Mouse (Mus musculus): ENCODE results near the gene Pxylp1.

- TF ChIP-seq POLR2A (IDR thresholded peaks at IDR 0.05; ENCODE audit: borderline replicate concordance, extremely low read depth, low read depth, low read length) (no peak), CTCF (IDR thresholded peaks at IDR 0.05; ENCODE audit: insufficient read depth, low read length) (no peak)
These were observed 21.5 kb upstream of the Pxylp1 start for GRCm38 (mm10) chr9:96914005-96914404.
